Mouse (Mus musculus) midbrain, embryonic 10.5 days (tissue): ENCODE results near the gene Prtn3. TPM values are rescaled to one million over a fixed set of nuclear protein-coding genes. Genes with fewer than 3 reads are reported as not detected.

Source experiments
- DNase-seq: peaks from one replicate; pipeline ENCODE4 v3.0.0-alpha.2; 2017; ENCODE audit warnings: low spot score
- H3K27ac ChIP-seq: fragments of 300-500 bp; sonication (generic); replicated peaks from 2 replicates; pipeline ENCODE4 v1.5.1; 2016; ENCODE audit warnings: mild to moderate bottlenecking
- H3K27me3 ChIP-seq: fragments of 300-500 bp; sonication (generic); 2 replicates; pipeline ENCODE4 v1.6.1; 2016; ENCODE audit warnings: low read depth, mild to moderate bottlenecking; ENCODE audit not compliant: poor library complexity, severe bottlenecking
- H3K36me3 ChIP-seq: fragments of 300-500 bp; sonication (generic); 2 replicates; pipeline ENCODE4 v1.6.1; 2016; ENCODE audit warnings: mild to moderate bottlenecking, moderate library complexity
- H3K4me1 ChIP-seq: fragments of 300-500 bp; sonication (generic); 2 replicates; pipeline ENCODE4 v1.6.1; 2016
- H3K4me3 ChIP-seq: fragments of 300-500 bp; sonication (generic); 2 replicates; pipeline ENCODE4 v1.5.1; 2016; ENCODE audit warnings: mild to moderate bottlenecking, moderate library complexity
- H3K9me3 ChIP-seq: fragments of 300-500 bp; sonication (generic); replicated peaks from 2 replicates; pipeline ENCODE4 v1.6.1; 2016; ENCODE audit warnings: mild to moderate bottlenecking
- WGBS: fragments of 180-500 bp; shearing (Covaris S2); methylation state at CpG from one replicate; pipeline ENCODE4 v1.1.7; 2016; 5-methylcytosine and 5-hydroxymethylcytosine counted together
- polyA plus RNA-seq: library from polyadenylated mRNA; unstranded; fragments of >200 nt; fragmentation: Nextera tagmentation; extraction: Ambion mirVana; gene quantifications from 2 replicates; pipeline ENCODE4 v1.2.1, GENCODE M21; 2016

Prtn3 gene
- polyA plus RNA-seq = 8.0 and 13.5 TPM in 2 replicates

- Histone ChIP-seq H3K36me3 (peaks cover 34% of the 10 kb centered on the region), H3K27ac (peak within 1 kb of the TSS; percentile 96), H3K9me3 (no peaks in the 10 kb centered on the region), H3K27me3 (peaks cover 13% of the 10 kb centered on the region), H3K4me1 (peaks cover 52% of the 10 kb centered on the region), H3K4me3 (peak within 1 kb of the TSS; percentile 82)
- DNase-seq = peak; percentile 87
- under 1% methylated on average over 57 of the region's 57 CpGs for WGBS
Observed at GRCm38 (mm10) chr10:79874290-79874862, at the start of gene Prtn3, which contains the start of gene Plppr3. Gene Prtn3, plus strand, starts transcription at chr10:79874476. Gene Plppr3, minus strand, starts transcription at chr10:79874634.

GRCm38 (mm10) chr10:79831583-79831982 lies 42.7 kb upstream of the Prtn3 start:
- Histone ChIP-seq H3K27me3 (peaks cover 8% of the 10 kb centered on the region; the same call in 1 of the 2 replicates), H3K9me3 (no peaks in the 10 kb centered on the region), H3K4me3 (no peak overlapping the region), H3K36me3 (no peaks in the 10 kb centered on the region), H3K27ac (no peak overlapping the region), H3K4me1 (peaks cover 2% of the 10 kb centered on the region; the same call in 1 of the 2 replicates)
- DNase-seq = no peak
- 91% methylated on average over 3 of the region's 3 CpGs for WGBS

GRCm38 (mm10) chr10:79832026-79832785 lies 42.1 kb upstream of the Prtn3 start:
- WGBS = 90% methylated on average over 7 of the region's 7 CpGs
- no peaks in the 10 kb centered on the region for H3K36me3 ChIP-seq
- no peak overlapping the region for H3K27ac ChIP-seq
- peaks cover 8% of the 10 kb centered on the region; the same call in 1 of the 2 replicates for H3K27me3 ChIP-seq
- H3K4me1 ChIP-seq = peaks cover 2% of the 10 kb centered on the region; the same call in 1 of the 2 replicates
- no peak for DNase-seq
- no peak overlapping the region for H3K4me3 ChIP-seq
- no peaks in the 10 kb centered on the region; the same call in 1 of the 2 replicates for H3K9me3 ChIP-seq

DNA sequence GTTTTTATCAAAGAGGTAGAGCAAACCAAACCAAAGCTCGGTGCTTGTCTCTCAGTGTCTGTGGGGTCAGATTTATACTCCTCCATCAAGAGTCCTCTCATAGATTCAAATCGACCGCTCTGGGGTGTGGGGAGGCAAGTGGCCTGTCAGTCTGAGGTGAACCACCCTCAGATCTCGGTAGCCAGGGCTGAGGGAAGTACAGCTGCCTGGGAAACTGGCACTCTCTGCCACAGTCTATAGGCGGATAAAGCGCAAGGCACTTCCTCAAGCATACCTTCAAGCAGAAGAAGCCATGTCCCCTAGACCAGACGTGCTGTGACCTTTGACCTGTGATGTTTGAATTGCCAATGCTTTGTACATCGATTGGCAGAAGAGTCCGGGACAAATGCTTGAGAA lies 41.5 kb upstream of the Prtn3 start:
- WGBS = 79% methylated on average over 9 of the region's 9 CpGs
- H3K4me3 ChIP-seq = no peak overlapping the region
- peaks cover 2% of the 10 kb centered on the region; the same call in 1 of the 2 replicates for H3K4me1 ChIP-seq
- DNase-seq = no peak
- H3K9me3 ChIP-seq = no peaks in the 10 kb centered on the region; the same call in 1 of the 2 replicates
- H3K27ac ChIP-seq = no peak overlapping the region
- no peaks in the 10 kb centered on the region for H3K36me3 ChIP-seq
- peaks cover 8% of the 10 kb centered on the region; the same call in 1 of the 2 replicates for H3K27me3 ChIP-seq

DNA sequence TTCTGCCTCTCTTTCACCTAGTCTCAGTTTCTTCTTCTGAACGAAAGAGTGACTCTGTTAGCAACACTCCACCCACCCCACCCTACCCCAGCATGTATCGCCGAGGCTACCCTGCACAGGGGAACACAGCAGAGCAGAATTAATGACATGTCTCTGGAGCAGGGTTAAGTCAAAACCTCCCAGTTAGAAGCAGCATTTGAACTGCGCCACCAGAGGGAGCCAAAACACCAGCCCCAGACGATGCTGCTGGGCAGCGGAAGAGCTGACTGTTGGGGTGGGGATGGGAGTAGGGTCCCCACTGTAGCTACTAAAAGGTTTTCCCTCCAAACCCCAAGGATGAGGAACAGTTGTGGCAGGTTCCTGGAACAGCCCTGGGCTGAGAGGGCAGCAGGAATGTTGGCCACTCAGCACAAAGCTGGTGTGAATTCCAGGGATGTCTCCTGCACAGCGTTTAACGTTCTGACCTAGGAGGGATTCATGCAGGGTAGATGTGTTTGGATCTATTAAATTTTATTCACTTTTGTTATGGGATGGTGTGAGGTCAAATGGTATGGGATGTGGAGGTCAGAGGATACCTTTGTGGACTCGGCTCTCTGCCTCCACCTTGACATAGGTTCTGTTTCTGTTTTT lies 39.4 kb upstream of the Prtn3 start:
- Histone ChIP-seq H3K36me3 (no peaks in the 10 kb centered on the region), H3K4me1 (peaks cover under 1% of the 10 kb centered on the region; the same call in 1 of the 2 replicates), H3K27me3 (peaks cover 8% of the 10 kb centered on the region; the same call in 1 of the 2 replicates), H3K4me3 (no peak overlapping the region), H3K27ac (no peak overlapping the region), H3K9me3 (no peaks in the 10 kb centered on the region; the same call in 1 of the 2 replicates)
- peak; percentile 82 for DNase-seq
- 26% methylated on average over 9 of the region's 9 CpGs for WGBS

DNA sequence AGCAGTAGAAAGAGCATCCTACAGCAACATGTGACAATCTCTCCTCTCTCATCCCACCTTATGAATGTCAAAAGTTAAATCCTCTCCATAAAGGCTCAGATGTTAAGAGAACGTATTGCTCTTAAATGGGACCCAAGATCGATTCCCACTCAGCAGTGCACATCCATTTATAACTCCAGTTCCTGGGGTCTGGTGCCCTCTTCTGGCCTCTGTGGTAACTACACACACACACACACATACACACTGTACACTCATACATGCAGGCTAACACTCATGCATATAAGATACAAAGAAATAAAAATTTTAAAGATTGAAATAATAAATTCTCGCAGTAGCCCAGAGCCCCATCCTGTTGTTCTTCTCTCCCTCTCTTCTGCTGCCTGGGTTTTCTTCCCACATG lies 37.4 kb upstream of the Prtn3 start:
- no peak for DNase-seq

DNA sequence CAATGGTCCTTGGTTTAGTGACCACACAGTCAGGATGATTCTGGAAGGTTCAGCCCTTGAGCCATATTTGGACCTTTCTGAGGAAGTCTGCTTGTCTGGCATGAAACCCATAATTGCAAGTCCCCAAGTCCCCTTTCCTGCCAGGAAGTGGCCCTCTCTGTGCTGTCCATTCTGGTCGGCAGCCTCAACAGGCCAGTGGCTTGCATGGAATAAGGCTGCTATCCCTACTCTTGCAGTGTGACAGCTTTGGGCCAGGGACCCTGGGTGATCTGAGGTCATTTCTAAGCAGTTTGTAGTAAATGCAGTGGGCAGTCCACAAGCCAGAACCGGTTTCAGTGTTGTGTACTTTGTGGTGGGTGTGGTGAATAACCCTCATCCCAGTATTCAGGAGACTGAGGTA lies 36.1 kb upstream of the Prtn3 start:
- H3K4me1 ChIP-seq = peaks cover 21% of the 10 kb centered on the region
- no peaks in the 10 kb centered on the region; the same call in 1 of the 2 replicates for H3K9me3 ChIP-seq
- no peak overlapping the region; the same call in 1 of the 2 replicates for H3K4me3 ChIP-seq
- H3K36me3 ChIP-seq = no peaks in the 10 kb centered on the region
- WGBS = 77% methylated on average over 2 of the region's 2 CpGs
- no peak for DNase-seq
- no peak overlapping the region for H3K27ac ChIP-seq
- H3K27me3 ChIP-seq = no peaks in the 10 kb centered on the region

More for the DNA sequence above, 37.4 kb upstream of the Prtn3 start:
- H3K4me3 ChIP-seq = no peak overlapping the region
- 98% methylated on average over 3 of the region's 3 CpGs for WGBS
- H3K27me3 ChIP-seq = no peaks in the 10 kb centered on the region
- no peaks in the 10 kb centered on the region for H3K36me3 ChIP-seq
- H3K9me3 ChIP-seq = no peaks in the 10 kb centered on the region; the same call in 1 of the 2 replicates
- H3K4me1 ChIP-seq = peaks cover 15% of the 10 kb centered on the region
- H3K27ac ChIP-seq = no peak overlapping the region

- Histone ChIP-seq H3K27me3 (no peaks in the 10 kb centered on the region), H3K4me3 (peak overlapping the region; percentile 50; the same call in 1 of the 2 replicates), H3K9me3 (no peaks in the 10 kb centered on the region; the same call in 1 of the 2 replicates), H3K36me3 (no peaks in the 10 kb centered on the region), H3K27ac (peak overlapping the region; percentile 86), H3K4me1 (peaks cover 25% of the 10 kb centered on the region)
- 91% methylated on average over 3 of the region's 3 CpGs for WGBS
- DNase-seq = no peak
Observed at GRCm38 (mm10) chr10:79840091-79840490, 34.2 kb upstream of the Prtn3 start.

GRCm38 (mm10) chr10:79840644-79841551 lies 33.4 kb upstream of the Prtn3 start:
- peaks cover 25% of the 10 kb centered on the region for H3K4me1 ChIP-seq
- H3K9me3 ChIP-seq = no peaks in the 10 kb centered on the region; the same call in 1 of the 2 replicates
- H3K27me3 ChIP-seq = no peaks in the 10 kb centered on the region
- DNase-seq = peak; percentile 73
- H3K27ac ChIP-seq = peak overlapping the region; percentile 86
- peak overlapping the region; percentile 50 for H3K4me3 ChIP-seq
- WGBS = under 1% methylated on average over 24 of the region's 24 CpGs
- H3K36me3 ChIP-seq = no peaks in the 10 kb centered on the region

DNA sequence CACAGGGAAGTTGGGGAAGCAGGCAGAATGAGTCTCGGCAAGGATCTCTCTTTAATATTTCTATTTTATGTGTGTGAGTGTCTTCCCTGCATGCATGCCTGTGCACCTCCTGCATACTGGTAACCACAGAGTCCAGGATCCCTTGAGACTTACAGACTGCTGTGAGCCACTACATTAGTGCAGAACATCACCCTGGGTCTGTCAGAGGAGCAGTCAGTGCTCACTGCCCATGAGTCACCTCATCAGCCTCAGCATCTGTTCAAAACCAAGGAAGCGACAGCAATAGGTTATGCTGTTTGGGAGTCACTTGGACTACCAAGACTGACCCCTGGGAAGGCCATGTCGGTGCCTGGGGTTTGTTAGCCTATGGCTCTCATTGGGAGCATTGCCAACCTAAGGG lies 32.0 kb upstream of the Prtn3 start:
- H3K4me1 ChIP-seq = peaks cover 25% of the 10 kb centered on the region
- no peak for DNase-seq
- WGBS = 74% methylated on average over 3 of the region's 3 CpGs
- no peaks in the 10 kb centered on the region; the same call in 1 of the 2 replicates for H3K9me3 ChIP-seq
- H3K27ac ChIP-seq = peak overlapping the region; percentile 57; the same call in 1 of the 2 replicates
- no peaks in the 10 kb centered on the region for H3K36me3 ChIP-seq
- no peaks in the 10 kb centered on the region for H3K27me3 ChIP-seq
- no peak overlapping the region for H3K4me3 ChIP-seq

GRCm38 (mm10) chr10:79843476-79843875 lies 30.8 kb upstream of the Prtn3 start:
- 93% methylated on average over 6 of the region's 6 CpGs for whole genome bisulfite sequencing
- H3K4me1 ChIP-seq = peaks cover 29% of the 10 kb centered on the region
- no peak for DNase-seq
- H3K27me3 ChIP-seq = no peaks in the 10 kb centered on the region
- no peaks in the 10 kb centered on the region for H3K36me3 ChIP-seq
- H3K9me3 ChIP-seq = no peaks in the 10 kb centered on the region
- H3K27ac ChIP-seq = no peak overlapping the region; the same call in 1 of the 2 replicates
- no peak overlapping the region for H3K4me3 ChIP-seq
